Mouse (Mus musculus): ENCODE data around the gene Maats1. TPM values are rescaled to one million over a fixed set of nuclear protein-coding genes. Genes with fewer than 3 reads are reported as not detected.

The Maats1 gene
- polyA plus RNA-seq, 1 experiment from 2014 or later: 0.61 TPM

- H3K4me1 ChIP-seq: no peaks in the 10 kb centered on the region
- no peak overlapping the region for H3K4me3 ChIP-seq
- no peaks in the 10 kb centered on the region for H3K9me3 ChIP-seq (replicated peaks)
- H3K27me3 ChIP-seq: no peaks in the 10 kb centered on the region
- no peak overlapping the region for H3K4me2 ChIP-seq
- 51% methylated on average over 18 of the region's 18 CpGs for WGBS
- H3K36me3 ChIP-seq (ENCODE audit: poor library complexity, severe bottlenecking): no peaks in the 10 kb centered on the region
- no peak overlapping the region for H3K27ac ChIP-seq
- no peak overlapping the region for H3K9ac ChIP-seq
- no peak for ATAC-seq
These were observed 35.2 kb downstream of the Maats1 start for GRCm38 (mm10) chr16:38306571-38307220.

DNA sequence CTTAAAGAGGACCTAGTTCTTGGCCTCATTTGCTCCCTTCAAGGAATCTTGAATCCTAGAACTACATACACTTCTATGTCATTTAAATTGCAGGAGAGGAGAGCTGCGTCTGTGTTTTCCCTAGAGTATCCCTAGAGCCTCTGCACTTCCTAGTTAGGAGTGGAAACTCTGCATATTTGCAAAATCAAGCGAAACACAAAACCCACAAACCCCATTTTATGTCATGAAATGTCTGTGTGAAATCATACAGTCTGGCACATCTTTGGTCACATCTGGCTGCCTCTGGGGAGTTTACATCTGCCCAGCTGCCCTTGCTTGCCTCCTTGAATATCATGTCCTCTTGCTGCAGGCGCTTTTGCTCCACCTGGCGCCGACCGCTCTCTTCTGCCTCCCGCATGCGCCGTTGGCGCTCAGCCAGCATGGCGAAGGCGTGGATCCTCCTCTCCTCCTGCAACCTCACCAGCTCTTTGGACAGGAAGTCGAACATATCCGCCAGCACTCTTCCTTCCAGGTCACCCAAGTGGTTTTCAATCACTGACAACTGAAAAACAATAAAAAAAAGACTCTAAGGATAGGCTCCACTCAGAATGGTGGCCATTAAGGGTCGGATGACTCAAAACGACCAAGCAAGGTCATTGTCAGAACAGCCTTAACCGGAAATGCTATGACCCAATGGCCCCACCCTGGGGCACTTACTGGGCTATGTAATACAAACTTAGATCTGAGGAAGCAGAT is 37.3 kb downstream of the Maats1 start:
- H3K27ac ChIP-seq: no peak overlapping the region
- H3K27me3 ChIP-seq: no peaks in the 10 kb centered on the region
- no peak overlapping the region for H3K4me3 ChIP-seq
- 85% methylated on average over 17 of the region's 17 CpGs for WGBS
- H3K4me2 ChIP-seq: no peak overlapping the region
- ATAC-seq: no peak
- H3K9me3 ChIP-seq (replicated peaks): no peaks in the 10 kb centered on the region
- no peaks in the 10 kb centered on the region for H3K4me1 ChIP-seq
- H3K9ac ChIP-seq: no peak overlapping the region
- H3K36me3 ChIP-seq (ENCODE audit: poor library complexity, severe bottlenecking): no peaks in the 10 kb centered on the region

DNA sequence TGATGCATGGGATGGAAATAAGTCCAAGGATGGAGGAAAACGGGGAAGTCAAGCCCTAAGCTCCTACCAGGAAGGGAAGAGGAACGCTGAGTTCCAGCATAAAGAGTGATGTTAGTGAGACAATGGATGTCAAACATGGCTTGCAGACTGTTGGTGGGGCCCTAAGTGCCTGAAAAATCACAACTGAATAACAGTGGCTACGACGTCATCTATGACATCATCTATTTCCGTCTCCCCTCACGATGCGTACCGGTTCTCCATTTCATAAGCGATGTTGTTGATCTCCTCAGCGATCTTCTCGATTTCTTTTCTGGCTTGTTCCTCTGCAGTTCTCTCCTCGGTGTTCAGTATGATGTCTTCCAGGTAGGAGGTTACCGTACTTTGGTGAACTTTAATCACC is 39.6 kb downstream of the Maats1 start:
- no peaks in the 10 kb centered on the region for H3K9me3 ChIP-seq (replicated peaks)
- H3K36me3 ChIP-seq (ENCODE audit: poor library complexity, severe bottlenecking): no peaks in the 10 kb centered on the region
- no peak overlapping the region for H3K4me2 ChIP-seq
- ATAC-seq: no peak
- WGBS: 89% methylated on average over 13 of the region's 13 CpGs
- no peaks in the 10 kb centered on the region for H3K4me1 ChIP-seq
- no peak overlapping the region for H3K9ac ChIP-seq
- no peak overlapping the region for H3K27ac ChIP-seq
- H3K4me3 ChIP-seq: no peak overlapping the region
- H3K27me3 ChIP-seq: no peaks in the 10 kb centered on the region

GRCm38 (mm10) chr16:38298410-38298809 is 43.5 kb downstream of the Maats1 start:
- H3K4me1 ChIP-seq: no peaks in the 10 kb centered on the region
- 83% methylated on average over 6 of the region's 6 CpGs for WGBS
- no peak for ATAC-seq
- H3K27me3 ChIP-seq: no peaks in the 10 kb centered on the region
- H3K4me3 ChIP-seq: no peak overlapping the region
- no peak overlapping the region for H3K9ac ChIP-seq
- no peak overlapping the region for H3K27ac ChIP-seq
- no peaks in the 10 kb centered on the region for H3K9me3 ChIP-seq (replicated peaks)
- H3K36me3 ChIP-seq (ENCODE audit: poor library complexity, severe bottlenecking): no peaks in the 10 kb centered on the region
- no peak overlapping the region for H3K4me2 ChIP-seq

GRCm38 (mm10) chr16:38295349-38295930 is 46.5 kb downstream of the Maats1 start:
- Histone ChIP-seq H3K9ac (no peak overlapping the region), H3K27me3 (no peaks in the 10 kb centered on the region), H3K36me3 (ENCODE audit: poor library complexity, severe bottlenecking) (no peaks in the 10 kb centered on the region), H3K4me2 (no peak overlapping the region), H3K27ac (no peak overlapping the region), H3K4me1 (no peaks in the 10 kb centered on the region), H3K4me3 (no peak overlapping the region), H3K9me3 (replicated peaks) (no peaks in the 10 kb centered on the region)
- WGBS: 60% methylated on average over 5 of the region's 5 CpGs
- ATAC-seq: no peak

DNA sequence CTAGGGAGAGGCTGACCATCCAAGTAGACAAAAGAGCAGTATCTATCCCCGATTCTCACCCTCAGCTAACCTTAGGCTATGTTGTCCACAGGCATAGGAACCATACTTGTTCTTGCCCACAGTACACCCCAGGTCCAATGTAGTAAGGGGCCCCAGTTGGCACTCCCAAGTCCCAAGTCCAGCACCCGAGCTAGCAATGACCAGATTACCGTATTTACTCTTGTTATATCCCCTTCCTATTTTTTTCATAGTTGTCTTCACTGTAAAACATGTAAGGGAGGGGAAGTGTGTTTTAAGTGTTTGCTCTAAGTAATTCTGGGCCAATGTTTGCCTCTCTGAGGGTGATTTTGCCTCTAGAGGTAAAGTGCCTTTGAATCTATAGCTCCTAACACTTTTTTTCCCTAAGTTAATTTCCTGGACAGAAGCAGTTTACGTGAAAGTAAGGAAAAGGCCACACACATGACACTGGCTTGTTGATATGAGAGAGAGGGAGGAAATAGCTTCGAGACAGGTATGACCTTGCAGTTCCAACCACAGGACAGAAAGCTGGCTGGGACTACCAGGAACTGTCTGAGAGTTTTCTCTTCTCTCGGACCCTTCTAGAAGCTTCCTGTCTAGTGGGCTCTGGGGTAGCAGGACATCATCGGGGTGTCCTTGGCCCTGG is 47.1 kb downstream of the Maats1 start, which contains the start of gene Nr1i2:
Nr1i2 (minus strand) TSS at position 140 of the 664 bp plus-strand sequence.
- Histone ChIP-seq H3K27me3 (no peaks in the 10 kb centered on the region), H3K4me3 (no peak within 1 kb of the TSS), H3K9me3 (replicated peaks) (no peaks in the 10 kb centered on the region), H3K4me1 (no peaks in the 10 kb centered on the region), H3K9ac (no peak within 1 kb of the TSS), H3K27ac (no peak within 1 kb of the TSS), H3K4me2 (no peak within 1 kb of the TSS), H3K36me3 (ENCODE audit: poor library complexity, severe bottlenecking) (no peaks in the 10 kb centered on the region)
- 79% methylated on average over 7 of the region's 7 CpGs for WGBS
- no peak for ATAC-seq

GRCm38 (mm10) chr16:38290151-38290550 is 51.8 kb downstream of the Maats1 start:
- no peak overlapping the region for H3K4me2 ChIP-seq
- no peak overlapping the region for H3K4me3 ChIP-seq
- H3K9ac ChIP-seq: no peak overlapping the region
- WGBS: 77% methylated on average over 2 of the region's 2 CpGs
- no peaks in the 10 kb centered on the region for H3K27me3 ChIP-seq
- no peaks in the 10 kb centered on the region for H3K36me3 ChIP-seq (ENCODE audit: poor library complexity, severe bottlenecking)
- no peaks in the 10 kb centered on the region for H3K4me1 ChIP-seq
- H3K27ac ChIP-seq: no peak overlapping the region
- no peak for ATAC-seq
- H3K9me3 ChIP-seq (replicated peaks): no peaks in the 10 kb centered on the region

- WGBS: 48% methylated on average over 6 of the region's 6 CpGs
- H3K27me3 ChIP-seq: no peaks in the 10 kb centered on the region
- H3K27ac ChIP-seq: no peak overlapping the region
- no peak overlapping the region for H3K4me3 ChIP-seq
- no peak overlapping the region for H3K4me2 ChIP-seq
- no peak overlapping the region for H3K9ac ChIP-seq
- no peak for ATAC-seq
- no peaks in the 10 kb centered on the region for H3K9me3 ChIP-seq (replicated peaks)
- H3K4me1 ChIP-seq: no peaks in the 10 kb centered on the region
- H3K36me3 ChIP-seq (ENCODE audit: poor library complexity, severe bottlenecking): no peaks in the 10 kb centered on the region
These were observed 53.1 kb downstream of the Maats1 start for GRCm38 (mm10) chr16:38288851-38289250.

DNA sequence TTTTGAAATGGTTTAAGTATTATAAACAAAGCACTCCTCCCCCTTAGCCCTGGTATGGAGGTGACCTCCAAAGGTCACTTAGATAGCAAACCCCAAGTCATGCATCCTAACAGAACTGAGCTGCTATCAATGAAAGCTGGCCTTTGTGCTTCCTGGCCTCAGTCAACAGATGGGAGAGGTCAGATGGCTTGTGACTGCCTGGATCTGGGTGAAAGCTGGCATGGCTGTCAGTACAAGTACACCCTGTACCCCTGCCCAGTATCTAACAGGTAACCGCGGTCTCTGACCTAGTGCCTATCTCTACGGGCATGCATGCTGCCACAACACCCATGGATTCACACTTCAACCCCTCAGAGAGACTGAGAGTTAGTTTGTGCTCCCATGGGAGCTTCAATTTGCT is 54.2 kb downstream of the Maats1 start:
- Histone ChIP-seq H3K4me2 (no peak overlapping the region), H3K9ac (no peak overlapping the region), H3K27ac (no peak overlapping the region), H3K4me3 (no peak overlapping the region), H3K36me3 (ENCODE audit: poor library complexity, severe bottlenecking) (no peaks in the 10 kb centered on the region), H3K9me3 (replicated peaks) (no peaks in the 10 kb centered on the region), H3K27me3 (no peaks in the 10 kb centered on the region), H3K4me1 (peaks cover 4% of the 10 kb centered on the region; the same call in 1 of the 2 replicates)
- no peak for ATAC-seq
- 89% methylated on average over 3 of the region's 3 CpGs for WGBS

- Histone ChIP-seq H3K27me3 (no peaks in the 10 kb centered on the region), H3K9me3 (replicated peaks) (no peaks in the 10 kb centered on the region), H3K9ac (no peak overlapping the region), H3K4me3 (no peak overlapping the region), H3K4me1 (peaks cover 4% of the 10 kb centered on the region; the same call in 1 of the 2 replicates), H3K36me3 (ENCODE audit: poor library complexity, severe bottlenecking) (no peaks in the 10 kb centered on the region), H3K4me2 (no peak overlapping the region), H3K27ac (no peak overlapping the region)
- no peak for ATAC-seq
- WGBS: 87% methylated on average over 6 of the region's 6 CpGs
These were observed 54.6 kb downstream of the Maats1 start for GRCm38 (mm10) chr16:38287357-38287756.

DNA sequence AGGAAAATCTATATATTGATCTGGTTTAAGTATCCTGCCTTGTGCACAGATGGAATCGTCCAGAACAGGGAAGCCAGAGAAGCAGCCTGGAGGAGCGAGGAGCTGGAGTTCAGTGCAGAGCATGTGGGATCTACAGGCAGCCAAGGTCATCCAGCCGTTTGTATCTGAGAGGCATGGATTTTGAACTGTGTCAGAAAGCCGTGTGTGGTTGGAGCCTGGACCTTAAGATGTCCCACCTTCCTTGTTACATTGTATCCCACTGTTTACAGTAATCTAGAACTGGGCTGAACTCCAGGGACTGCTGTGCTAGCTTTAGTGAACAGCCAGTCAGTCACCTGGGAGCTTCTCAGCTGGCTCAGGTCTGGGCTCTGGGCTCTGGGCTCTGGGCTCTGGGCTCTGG is 55.4 kb downstream of the Maats1 start:
- no peaks in the 10 kb centered on the region for H3K27me3 ChIP-seq
- peaks cover 4% of the 10 kb centered on the region; the same call in 1 of the 2 replicates for H3K4me1 ChIP-seq
- no peak for ATAC-seq
- H3K4me3 ChIP-seq: no peak overlapping the region
- no peak overlapping the region for H3K9ac ChIP-seq
- no peaks in the 10 kb centered on the region for H3K36me3 ChIP-seq (ENCODE audit: poor library complexity, severe bottlenecking)
- H3K9me3 ChIP-seq (replicated peaks): no peaks in the 10 kb centered on the region
- H3K27ac ChIP-seq: no peak overlapping the region
- 87% methylated on average over 4 of the region's 4 CpGs for WGBS
- H3K4me2 ChIP-seq: no peak overlapping the region

- 89% methylated on average over 7 of the region's 7 CpGs for WGBS
- Histone ChIP-seq H3K27me3 (no peaks in the 10 kb centered on the region), H3K27ac (no peak overlapping the region), H3K4me3 (no peak overlapping the region), H3K4me2 (no peak overlapping the region), H3K9ac (no peak overlapping the region), H3K9me3 (replicated peaks) (no peaks in the 10 kb centered on the region), H3K36me3 (ENCODE audit: poor library complexity, severe bottlenecking) (no peaks in the 10 kb centered on the region), H3K4me1 (peaks cover 4% of the 10 kb centered on the region; the same call in 1 of the 2 replicates)
- no peak for ATAC-seq
These were observed 56.1 kb downstream of the Maats1 start for GRCm38 (mm10) chr16:38285801-38286200.

All from forebrain, embryonic 13.5 days (tissue).